Mouse (Mus musculus): ENCODE data around the gene Cacna1e. TPM values are rescaled to one million over a fixed set of nuclear protein-coding genes. Genes with fewer than 3 reads are reported as not detected.

Gene Cacna1e
- 0.49 and 0.61 TPM in 2 replicates for polyA plus RNA-seq (2014; fragmentation: Nextera tagmentation; extraction: Ambion mirVana)

GRCm38 (mm10) chr1:154884275-154885206, at the start of gene Cacna1e:
TSS of gene Cacna1e (minus strand) at chr1:154884501.
- DNase-seq (ENCODE audit: low spot score) (peak; percentile 66), ATAC-seq (ENCODE audit: insufficient number of reproducible peaks, low FRiP score, low TSS enrichment, low read depth) (0 out of 2 replicates have a peak, but pooled peaks have one; percentile 42)
- peaks cover 19% of the 10 kb centered on the region for H3K27me3 ChIP-seq (ENCODE audit: control insufficient read depth, insufficient read depth, low read length)
- peaks cover 3% of the 10 kb centered on the region; the same call in 1 of the 2 replicates for H3K4me1 ChIP-seq (ENCODE audit: control insufficient read depth, insufficient read depth, low read length)
- H3K27ac ChIP-seq (replicated peaks; ENCODE audit: low read depth, low read length): no peak within 1 kb of the TSS
- H3K9ac ChIP-seq (ENCODE audit: low read length): 0 out of 2 replicates have a peak within 1 kb of the TSS, but pooled peaks have one; percentile 28
- WGBS: 7% methylated on average over 31 of the region's 31 CpGs
- no peaks in the 10 kb centered on the region for H3K36me3 ChIP-seq (ENCODE audit: control insufficient read depth, insufficient read depth, low read length)
- H3K4me2 ChIP-seq (ENCODE audit: low read depth, severe bottlenecking): peak within 1 kb of the TSS; percentile 58
- no peaks in the 10 kb centered on the region for H3K9me3 ChIP-seq (ENCODE audit: control insufficient read depth, low read length)
- H3K4me3 ChIP-seq (ENCODE audit: low read depth, low read length): peak within 1 kb of the TSS; percentile 36

GRCm38 (mm10) chr1:154918406-154918805, 34.1 kb upstream of the Cacna1e start:
- Histone ChIP-seq H3K4me3 (ENCODE audit: low read depth, low read length) (no peak overlapping the region), H3K27me3 (ENCODE audit: control insufficient read depth, insufficient read depth, low read length) (no peaks in the 10 kb centered on the region), H3K4me2 (ENCODE audit: low read depth, severe bottlenecking) (no peak overlapping the region), H3K9ac (ENCODE audit: low read length) (no peak overlapping the region), H3K4me1 (ENCODE audit: control insufficient read depth, insufficient read depth, low read length) (no peaks in the 10 kb centered on the region), H3K9me3 (ENCODE audit: control insufficient read depth, low read length) (no peaks in the 10 kb centered on the region), H3K27ac (replicated peaks; ENCODE audit: low read depth, low read length) (no peak overlapping the region), H3K36me3 (ENCODE audit: control insufficient read depth, insufficient read depth, low read length) (no peaks in the 10 kb centered on the region)
- ATAC-seq (ENCODE audit: insufficient number of reproducible peaks, low FRiP score, low TSS enrichment, low read depth) (no peak), DNase-seq (ENCODE audit: low spot score) (no peak)
- 80% methylated on average over 2 of the region's 2 CpGs for WGBS

GRCm38 (mm10) chr1:154917438-154917837, 33.1 kb upstream of the Cacna1e start:
- Histone ChIP-seq H3K36me3 (ENCODE audit: control insufficient read depth, insufficient read depth, low read length) (no peaks in the 10 kb centered on the region), H3K27me3 (ENCODE audit: control insufficient read depth, insufficient read depth, low read length) (no peaks in the 10 kb centered on the region), H3K27ac (replicated peaks; ENCODE audit: low read depth, low read length) (no peak overlapping the region), H3K9me3 (ENCODE audit: control insufficient read depth, low read length) (no peaks in the 10 kb centered on the region), H3K4me2 (ENCODE audit: low read depth, severe bottlenecking) (no peak overlapping the region), H3K4me1 (ENCODE audit: control insufficient read depth, insufficient read depth, low read length) (no peaks in the 10 kb centered on the region), H3K4me3 (ENCODE audit: low read depth, low read length) (no peak overlapping the region), H3K9ac (ENCODE audit: low read length) (no peak overlapping the region)
- ATAC-seq (ENCODE audit: insufficient number of reproducible peaks, low FRiP score, low TSS enrichment, low read depth) (no peak), DNase-seq (ENCODE audit: low spot score) (no peak)
- 63% methylated on average over 6 of the region's 6 CpGs for WGBS

GRCm38 (mm10) chr1:154909554-154909953, 25.3 kb upstream of the Cacna1e start:
- no peaks in the 10 kb centered on the region for H3K27me3 ChIP-seq (ENCODE audit: control insufficient read depth, insufficient read depth, low read length)
- WGBS: 77% methylated on average over 2 of the region's 2 CpGs
- DNase-seq (ENCODE audit: low spot score) (no peak), ATAC-seq (ENCODE audit: insufficient number of reproducible peaks, low FRiP score, low TSS enrichment, low read depth) (no peak)
- H3K27ac ChIP-seq (replicated peaks; ENCODE audit: low read depth, low read length): no peak overlapping the region
- no peaks in the 10 kb centered on the region for H3K4me1 ChIP-seq (ENCODE audit: control insufficient read depth, insufficient read depth, low read length)
- no peak overlapping the region for H3K9ac ChIP-seq (ENCODE audit: low read length)
- no peaks in the 10 kb centered on the region for H3K36me3 ChIP-seq (ENCODE audit: control insufficient read depth, insufficient read depth, low read length)
- no peak overlapping the region for H3K4me3 ChIP-seq (ENCODE audit: low read depth, low read length)
- no peaks in the 10 kb centered on the region for H3K9me3 ChIP-seq (ENCODE audit: control insufficient read depth, low read length)
- no peak overlapping the region for H3K4me2 ChIP-seq (ENCODE audit: low read depth, severe bottlenecking)

- Histone ChIP-seq H3K36me3 (ENCODE audit: control insufficient read depth, insufficient read depth, low read length) (no peaks in the 10 kb centered on the region), H3K9ac (ENCODE audit: low read length) (no peak overlapping the region), H3K27ac (replicated peaks; ENCODE audit: low read depth, low read length) (no peak overlapping the region), H3K27me3 (ENCODE audit: control insufficient read depth, insufficient read depth, low read length) (no peaks in the 10 kb centered on the region), H3K4me2 (ENCODE audit: low read depth, severe bottlenecking) (no peak overlapping the region), H3K9me3 (ENCODE audit: control insufficient read depth, low read length) (no peaks in the 10 kb centered on the region), H3K4me3 (ENCODE audit: low read depth, low read length) (no peak overlapping the region), H3K4me1 (ENCODE audit: control insufficient read depth, insufficient read depth, low read length) (no peaks in the 10 kb centered on the region)
- 89% methylated on average over 2 of the region's 2 CpGs for WGBS
- ATAC-seq (ENCODE audit: insufficient number of reproducible peaks, low FRiP score, low TSS enrichment, low read depth) (no peak), DNase-seq (ENCODE audit: low spot score) (no peak)
Measured at GRCm38 (mm10) chr1:154897390-154897789, 13.1 kb upstream of the Cacna1e start.

- no peaks in the 10 kb centered on the region for H3K9me3 ChIP-seq (ENCODE audit: control insufficient read depth, low read length)
- no peak overlapping the region for H3K4me3 ChIP-seq (ENCODE audit: low read depth, low read length)
- no peak for ATAC-seq (ENCODE audit: insufficient number of reproducible peaks, low FRiP score, low TSS enrichment, low read depth)
- peaks cover 3% of the 10 kb centered on the region for H3K27me3 ChIP-seq (ENCODE audit: control insufficient read depth, insufficient read depth, low read length)
- H3K4me1 ChIP-seq (ENCODE audit: control insufficient read depth, insufficient read depth, low read length): no peaks in the 10 kb centered on the region
- WGBS: 84% methylated on average over 5 of the region's 5 CpGs
- no peaks in the 10 kb centered on the region for H3K36me3 ChIP-seq (ENCODE audit: control insufficient read depth, insufficient read depth, low read length)
- no peak overlapping the region for H3K4me2 ChIP-seq (ENCODE audit: low read depth, severe bottlenecking)
- no peak overlapping the region for H3K9ac ChIP-seq (ENCODE audit: low read length)
- no peak overlapping the region for H3K27ac ChIP-seq (replicated peaks; ENCODE audit: low read depth, low read length)
- no peak for DNase-seq (ENCODE audit: low spot score)
Measured at GRCm38 (mm10) chr1:154890244-154890643, 5.9 kb upstream of the Cacna1e start.

- peaks cover 2% of the 10 kb centered on the region; the same call in 1 of the 2 replicates for H3K4me1 ChIP-seq (ENCODE audit: control insufficient read depth, insufficient read depth, low read length)
- H3K4me2 ChIP-seq (ENCODE audit: low read depth, severe bottlenecking): no peak overlapping the region
- no peak overlapping the region for H3K9ac ChIP-seq (ENCODE audit: low read length)
- no peak for ATAC-seq (ENCODE audit: insufficient number of reproducible peaks, low FRiP score, low TSS enrichment, low read depth)
- no peak for DNase-seq (ENCODE audit: low spot score)
- H3K27me3 ChIP-seq (ENCODE audit: control insufficient read depth, insufficient read depth, low read length): peaks cover 9% of the 10 kb centered on the region
- 94% methylated on average over 5 of the region's 5 CpGs for WGBS
- H3K9me3 ChIP-seq (ENCODE audit: control insufficient read depth, low read length): no peaks in the 10 kb centered on the region
- H3K4me3 ChIP-seq (ENCODE audit: low read depth, low read length): no peak overlapping the region
- no peak overlapping the region for H3K27ac ChIP-seq (replicated peaks; ENCODE audit: low read depth, low read length)
- no peaks in the 10 kb centered on the region for H3K36me3 ChIP-seq (ENCODE audit: control insufficient read depth, insufficient read depth, low read length)
Measured at GRCm38 (mm10) chr1:154888495-154888894, 4.2 kb upstream of the Cacna1e start.

- Histone ChIP-seq H3K4me1 (ENCODE audit: control insufficient read depth, insufficient read depth, low read length) (peaks cover 3% of the 10 kb centered on the region; the same call in 1 of the 2 replicates), H3K36me3 (ENCODE audit: control insufficient read depth, insufficient read depth, low read length) (no peaks in the 10 kb centered on the region), H3K4me3 (ENCODE audit: low read depth, low read length) (no peak overlapping the region), H3K27ac (replicated peaks; ENCODE audit: low read depth, low read length) (no peak overlapping the region), H3K9me3 (ENCODE audit: control insufficient read depth, low read length) (no peaks in the 10 kb centered on the region), H3K4me2 (ENCODE audit: low read depth, severe bottlenecking) (no peak overlapping the region), H3K27me3 (ENCODE audit: control insufficient read depth, insufficient read depth, low read length) (peaks cover 14% of the 10 kb centered on the region), H3K9ac (ENCODE audit: low read length) (no peak overlapping the region)
- ATAC-seq (ENCODE audit: insufficient number of reproducible peaks, low FRiP score, low TSS enrichment, low read depth) (no peak), DNase-seq (ENCODE audit: low spot score) (no peak)
- 82% methylated on average over 5 of the region's 5 CpGs for WGBS
Measured at GRCm38 (mm10) chr1:154888018-154888417, 3.7 kb upstream of the Cacna1e start.
